Mouse (Mus musculus): ENCODE measurements around the gene Maml3. TPM values are rescaled to one million over a fixed set of nuclear protein-coding genes. Genes with fewer than 3 reads are reported as not detected.
A peak's percentile ranks its signal among the peaks of the same experiment; 100 is the strongest.

The Maml3 gene
- total and polyA plus RNA-seq, 3 experiments = 0.81 to 1.8 (median 0.98) TPM

GRCm38 (mm10) chr3:52007602-52008252 is 97.1 kb downstream of the Maml3 start:
- Histone ChIP-seq H3K27ac (ENCODE audit: insufficient read depth, low read depth) (peak overlapping the region; percentile 5; the same call in 1 of the 2 replicates), H3K9me3 (replicated peaks; ENCODE audit: low read length) (no peaks in the 10 kb centered on the region), H3K27me3 (replicated peaks) (no peaks in the 10 kb centered on the region), H3K4me1 (ENCODE audit: control insufficient read depth in 1 of 2, insufficient read depth in 2 of 2) (peaks cover 5 to 13% of the 10 kb centered on the region in 2 experiments), H3K79me2 (replicated peaks; ENCODE audit: control insufficient read depth, extremely low read depth, insufficient read depth, poor library complexity, severe bottlenecking) (no peaks in the 10 kb centered on the region), H3K36me3 (replicated peaks in 1 of 2; ENCODE audit: control insufficient read depth in 1 of 2, insufficient read depth in 1 of 2, low read length in 1 of 2) (no peaks in the 10 kb centered on the region), H3K9ac (ENCODE audit: insufficient read depth, low read depth) (peak overlapping the region; percentile 2; the same call in 1 of the 2 replicates), H3K4me2 (ENCODE audit: insufficient read depth, low read depth, poor library complexity, severe bottlenecking) (peak overlapping the region; percentile 31), H3K4me3 (replicated peaks in 1 of 3; ENCODE audit: low read depth in 2 of 3, low read length in 2 of 3, poor library complexity in 1 of 3) (peak overlapping the region in 2 of 3 experiments; percentile 30 to 47)
- dilution Hi-C loops (cut with MboI; ENCODE audit: extremely low pct_ligation_motif_present, extremely low pct_unique_long_range_greater_than_20kb, low sequenced_read_pairs) = no loop called here
- no peak for DNase-seq (ENCODE audit: extremely low read depth)
- TF ChIP-seq USF1 (IDR thresholded peaks at IDR 0.05; ENCODE audit: low read depth, low read length) (no peak), ZC3H11A (IDR thresholded peaks at IDR 0.05; ENCODE audit: low read depth, low read length) (no peak), NRF1 (IDR thresholded peaks at IDR 0.05; ENCODE audit: low read depth, low read length) (no peak), IRF4 (IDR thresholded peaks at IDR 0.05; ENCODE audit: low read depth, low read length) (no peak), ETS1 (conservative IDR thresholded peaks at IDR 0.05; ENCODE audit: low read depth, low read length) (no peak), HCFC1 (IDR thresholded peaks at IDR 0.05; ENCODE audit: low read depth, low read length) (no peak), PAX5 (IDR thresholded peaks at IDR 0.05; ENCODE audit: low read length) (no peak), POLR2AphosphoS2 (IDR thresholded peaks at IDR 0.05; ENCODE audit: low read depth, low read length) (no peak), ZKSCAN1 (IDR thresholded peaks at IDR 0.05; ENCODE audit: borderline replicate concordance, low read depth, low read length) (no peak), CHD2 (IDR thresholded peaks at IDR 0.05; ENCODE audit: low read length) (no peak), TCF12 (IDR thresholded peaks at IDR 0.05; ENCODE audit: low read depth, low read length) (peak; percentile 40; the same call in 1 of the 2 replicates), USF2 (conservative IDR thresholded peaks at IDR 0.05; ENCODE audit: low read depth, low read length) (no peak), RCOR1 (conservative IDR thresholded peaks at IDR 0.05; ENCODE audit: low read depth, low read length) (no peak), GABPA (IDR thresholded peaks at IDR 0.05; ENCODE audit: insufficient replicate concordance, low read depth, low read length) (no peak), ZNF384 (IDR thresholded peaks at IDR 0.05; ENCODE audit: low read depth, low read length) (0 out of 2 replicates have a peak, but pooled peaks have one; percentile 6), KAT2A (IDR thresholded peaks at IDR 0.05; ENCODE audit: insufficient replicate concordance, low read length) (no peak), TBP (conservative IDR thresholded peaks at IDR 0.05; ENCODE audit: low read depth, low read length) (no peak), JUN (IDR thresholded peaks at IDR 0.05; ENCODE audit: insufficient read depth, low read depth, low read length) (no peak), SIN3A (IDR thresholded peaks at IDR 0.05; ENCODE audit: low read length) (peak; percentile 67; the same call in 1 of the 2 replicates), CHD1 (IDR thresholded peaks at IDR 0.05; ENCODE audit: low read depth, low read length) (no peak), NELFE (IDR thresholded peaks at IDR 0.05; ENCODE audit: low read depth, low read length) (0 out of 2 replicates have a peak, but pooled peaks have one; percentile 24), CTCF (conservative IDR thresholded peaks at IDR 0.05 in 1 of 2, IDR thresholded peaks at IDR 0.05 in 1 of 2; ENCODE audit: low read depth in 2 of 2, low read length in 2 of 2) (peak in 1 of 2 experiments; percentile 23; a peak in 2 of 4 replicates), UBTF (IDR thresholded peaks at IDR 0.05; ENCODE audit: low read depth, low read length) (no peak), BHLHE40 (IDR thresholded peaks at IDR 0.05; ENCODE audit: low read depth, low read length) (no peak), RAD21 (IDR thresholded peaks at IDR 0.05; ENCODE audit: low read depth, low read length) (peak; percentile 21), MXI1 (IDR thresholded peaks at IDR 0.05; ENCODE audit: low read depth, low read length) (peak; percentile 45), MAFK (IDR thresholded peaks at IDR 0.05; ENCODE audit: insufficient replicate concordance, low read length) (no peak), POLR2A (IDR thresholded peaks at IDR 0.05; ENCODE audit: low read depth, low read length) (peak; percentile 55; the same call in 1 of the 2 replicates), MEF2A (IDR thresholded peaks at IDR 0.05; ENCODE audit: borderline replicate concordance, low read depth, low read length) (no peak), JUND (conservative IDR thresholded peaks at IDR 0.05; ENCODE audit: low read depth, low read length) (no peak), MAZ (IDR thresholded peaks at IDR 0.05; ENCODE audit: low read depth, low read length) (0 out of 2 replicates have a peak, but pooled peaks have one; percentile 57), MAX (IDR thresholded peaks at IDR 0.05; ENCODE audit: low read length) (0 out of 2 replicates have a peak, but pooled peaks have one; percentile 32), MYC (IDR thresholded peaks at IDR 0.05; ENCODE audit: low read depth, low read length) (no peak), SMC3 (IDR thresholded peaks at IDR 0.05; ENCODE audit: low read depth, low read length) (peak; percentile 42), ELF1 (IDR thresholded peaks at IDR 0.05; ENCODE audit: low read depth, low read length) (peak; percentile 41; the same call in 1 of the 2 replicates), EP300 (IDR thresholded peaks at IDR 0.05; ENCODE audit: low read length) (no peak), ZMIZ1 (IDR thresholded peaks at IDR 0.05; ENCODE audit: low read depth, low read length) (no peak), E2F4 (IDR thresholded peaks at IDR 0.05; ENCODE audit: insufficient replicate concordance, low read depth, low read length) (no peak)
- in situ Hi-C loops (cut with MboI; ENCODE audit: low pct_ligation_motif_present, low pct_unique_long_range_greater_than_20kb, low sequenced_read_pairs) = loop anchor here (25.0 kb wide), 1 partner anchor 295 kb away; no protein-coding TSS in a partner anchor

Data from CH12.LX (cell line).